ENCODE assay signal across 8 mouse cellular contexts in the genomic region with DNA sequence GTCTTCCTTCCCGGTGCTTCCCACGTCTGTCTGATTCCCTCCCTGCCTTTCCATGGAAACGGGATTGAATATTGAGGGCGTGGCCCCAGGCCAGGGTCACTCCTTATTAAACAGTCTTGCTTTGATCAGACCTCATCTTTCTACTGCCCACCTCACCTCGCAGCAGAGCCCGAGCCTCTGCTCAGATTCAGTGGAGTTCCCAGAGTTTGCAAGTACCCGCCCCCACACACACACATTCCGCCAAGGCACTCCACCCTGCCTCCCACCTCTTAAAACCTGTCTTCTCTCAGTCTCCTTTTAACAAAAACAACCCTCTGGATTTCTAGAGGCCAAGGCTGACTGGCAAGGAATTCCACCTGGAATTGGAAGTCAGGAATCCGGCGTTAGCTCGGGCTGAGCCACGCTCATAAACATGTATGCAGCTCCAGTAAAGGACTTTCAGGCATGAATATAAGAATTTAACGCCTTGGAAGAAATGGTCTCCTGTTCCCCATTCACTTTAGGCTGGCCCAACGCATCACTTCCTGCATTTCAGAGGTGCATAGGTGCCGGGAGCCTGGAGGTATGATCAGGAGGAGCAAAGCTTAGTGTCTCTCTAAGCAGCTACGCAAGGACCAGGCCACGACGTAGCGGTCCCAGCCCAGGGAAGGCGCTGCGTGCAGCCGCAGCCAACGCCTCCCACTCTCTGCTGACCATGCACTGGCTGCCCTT. TPM values are rescaled to one million over a fixed set of nuclear protein-coding genes. Genes with fewer than 3 reads are reported as not detected.
DNase-seq lines count a peak whose midpoint lies in the region; ATAC-seq and TF ChIP-seq lines count a peak whose summit lies in the region.

No protein-coding gene starts in this region.

- H3K4me3 ChIP-seq in lung, embryonic 14.5 days (ENCODE audit: low read depth, low read length), result peak overlapping the region; percentile 41
- H3K4me3 ChIP-seq in embryonic facial prominence, embryonic 12.5 days, result peak overlapping the region; percentile 42
- H3K4me3 ChIP-seq in hindbrain, embryonic 12.5 days, result peak overlapping the region; percentile 35
- peak overlapping the region; percentile 40 for H3K4me3 ChIP-seq in midbrain, embryonic 14.5 days (replicated peaks; ENCODE audit: low read depth, low read length)

- H3K4me1 ChIP-seq in lung, embryonic 14.5 days (ENCODE audit: insufficient read depth), result peaks cover 15% of the 10 kb centered on the region
- H3K4me1 ChIP-seq in embryonic facial prominence, embryonic 12.5 days, result peaks cover 28% of the 10 kb centered on the region
- H3K4me1 ChIP-seq in hindbrain, embryonic 12.5 days, result peaks cover 63% of the 10 kb centered on the region
- peaks cover 41% of the 10 kb centered on the region for H3K4me1 ChIP-seq in midbrain, embryonic 14.5 days (ENCODE audit: control insufficient read depth, insufficient read depth, low read length)

- H3K27me3 ChIP-seq in lung, embryonic 14.5 days (ENCODE audit: insufficient read depth, low read length), result peaks cover 71% of the 10 kb centered on the region
- H3K27me3 ChIP-seq in embryonic facial prominence, embryonic 12.5 days, result peaks cover 78% of the 10 kb centered on the region
- peaks cover 76% of the 10 kb centered on the region for H3K27me3 ChIP-seq in hindbrain, embryonic 12.5 days
- peaks cover 49% of the 10 kb centered on the region for H3K27me3 ChIP-seq in midbrain, embryonic 14.5 days (ENCODE audit: control insufficient read depth, insufficient read depth, low read length)

- no peak overlapping the region for H3K9ac ChIP-seq in lung, embryonic 14.5 days
- H3K9ac ChIP-seq in embryonic facial prominence, embryonic 12.5 days, result no peak overlapping the region
- H3K9ac ChIP-seq in hindbrain, embryonic 12.5 days, result no peak overlapping the region
- H3K9ac ChIP-seq in midbrain, embryonic 14.5 days (replicated peaks; ENCODE audit: low read length), result peak overlapping the region; percentile 51; the same call in 1 of the 2 replicates

- ATAC-seq in lung, embryonic 14.5 days (ENCODE audit: insufficient read depth), result 0 out of 2 replicates have a peak, but pooled peaks have one; percentile 7
- ATAC-seq in embryonic facial prominence, embryonic 12.5 days (ENCODE audit: insufficient number of reproducible peaks, insufficient read depth, low FRiP score, low TSS enrichment), result no peak
- no peak for ATAC-seq in hindbrain, embryonic 12.5 days (ENCODE audit: low FRiP score)
- ATAC-seq in midbrain, embryonic 14.5 days (ENCODE audit: low FRiP score, low TSS enrichment), result no peak
- ATAC-seq in cerebellum, adult (ENCODE audit: insufficient number of reproducible peaks, low FRiP score, low TSS enrichment), result no peak
- ATAC-seq in activated CD4-positive, CD25-positive, alpha-beta regulatory T cell, adult 4 months, result no peak

- WGBS in lung, embryonic 14.5 days, result 3% methylated on average over 23 of the region's 23 CpGs
- WGBS in embryonic facial prominence, embryonic 12.5 days, result 2% methylated on average over 23 of the region's 23 CpGs
- 2% methylated on average over 23 of the region's 23 CpGs for WGBS in hindbrain, embryonic 12.5 days
- WGBS in midbrain, embryonic 14.5 days, result 2% methylated on average over 23 of the region's 23 CpGs

- TF ChIP-seq CTCF in lung, embryonic 14.5 days (IDR thresholded peaks at IDR 0.05; ENCODE audit: low read depth), result no peak

- no peak overlapping the region for H3K27ac ChIP-seq in lung, embryonic 14.5 days (ENCODE audit: low read depth)
- H3K27ac ChIP-seq in embryonic facial prominence, embryonic 12.5 days, result no peak overlapping the region
- H3K27ac ChIP-seq in hindbrain, embryonic 12.5 days, result 0 out of 2 replicates have a peak overlapping the region, but pooled peaks have one; percentile 77
- H3K27ac ChIP-seq in midbrain, embryonic 14.5 days (replicated peaks; ENCODE audit: low read depth, low read length), result peak overlapping the region; percentile 85

- no peaks in the 10 kb centered on the region for H3K36me3 ChIP-seq in lung, embryonic 14.5 days (ENCODE audit: insufficient read depth)
- H3K36me3 ChIP-seq in embryonic facial prominence, embryonic 12.5 days, result no peaks in the 10 kb centered on the region
- no peaks in the 10 kb centered on the region for H3K36me3 ChIP-seq in hindbrain, embryonic 12.5 days
- H3K36me3 ChIP-seq in midbrain, embryonic 14.5 days (ENCODE audit: control insufficient read depth, insufficient read depth, low read length), result no peaks in the 10 kb centered on the region

- H3K4me2 ChIP-seq in lung, embryonic 14.5 days, result peak overlapping the region; percentile 93
- peak overlapping the region; percentile 82 for H3K4me2 ChIP-seq in embryonic facial prominence, embryonic 12.5 days (replicated peaks)
- H3K4me2 ChIP-seq in hindbrain, embryonic 12.5 days (replicated peaks), result peak overlapping the region; percentile 82
- H3K4me2 ChIP-seq in midbrain, embryonic 14.5 days (ENCODE audit: low read length), result peak overlapping the region; percentile 87

- no peak for DNase-seq in lung, embryonic 14.5 days
- DNase-seq in lung, postnatal 14 days, result no peak
- DNase-seq in midbrain, embryonic 14.5 days, result no peak
- no peak for DNase-seq in kidney, adult 9 months

- no peaks in the 10 kb centered on the region for H3K9me3 ChIP-seq in lung, embryonic 14.5 days (ENCODE audit: low read depth, low read length)
- no peaks in the 10 kb centered on the region for H3K9me3 ChIP-seq in embryonic facial prominence, embryonic 12.5 days
- H3K9me3 ChIP-seq in hindbrain, embryonic 12.5 days (replicated peaks), result no peaks in the 10 kb centered on the region
- H3K9me3 ChIP-seq in midbrain, embryonic 14.5 days (ENCODE audit: control insufficient read depth, low read length), result no peaks in the 10 kb centered on the region

RNA-seq across cellular contexts. Expression of gene Rpp25, which starts 0.8 kb away (rescaled TPM):
- polyA plus RNA-seq in lung, embryonic 14.5 days (2014; fragmentation: Nextera tagmentation; extraction: Ambion mirVana), result 2.3 and 2.4 TPM in 2 replicates
- 0.89 and 1.6 TPM in 2 replicates for polyA plus RNA-seq in embryonic facial prominence, embryonic 12.5 days (2016; fragmentation: Nextera tagmentation; extraction: Ambion mirVana)
- 7.3 and 7.6 TPM in 2 replicates for polyA plus RNA-seq in hindbrain, embryonic 12.5 days (2016; fragmentation: Nextera tagmentation; extraction: Ambion mirVana)
- polyA plus RNA-seq in midbrain, embryonic 14.5 days (2014; fragmentation: Nextera tagmentation; extraction: Ambion mirVana), result 28.1 and 30.7 TPM in 2 replicates
- polyA plus RNA-seq in activated CD4-positive, CD25-positive, alpha-beta regulatory T cell, adult 4 months (2017; shearing (Covaris generic)), result not detected

RNA-seq across cellular contexts. Expression of gene Cox5a, which starts 18.0 kb away (rescaled TPM):
- 527 and 554 TPM in 2 replicates for polyA plus RNA-seq in lung, embryonic 14.5 days (2014; fragmentation: Nextera tagmentation; extraction: Ambion mirVana)
- polyA plus RNA-seq in embryonic facial prominence, embryonic 12.5 days (2016; fragmentation: Nextera tagmentation; extraction: Ambion mirVana), result 531 and 547 TPM in 2 replicates
- polyA plus RNA-seq in hindbrain, embryonic 12.5 days (2016; fragmentation: Nextera tagmentation; extraction: Ambion mirVana), result 655 and 680 TPM in 2 replicates
- polyA plus RNA-seq in midbrain, embryonic 14.5 days (2014; fragmentation: Nextera tagmentation; extraction: Ambion mirVana), result 832 and 924 TPM in 2 replicates
- 100 to 1,000 TPM; 315 to 368 TPM for polyA plus RNA-seq in activated CD4-positive, CD25-positive, alpha-beta regulatory T cell, adult 4 months (2017; shearing (Covaris generic))

RNA-seq across cellular contexts. Expression of gene Fam219b, which starts 34.3 kb away (rescaled TPM):
- 20.2 and 22.4 TPM in 2 replicates for polyA plus RNA-seq in lung, embryonic 14.5 days (2014; fragmentation: Nextera tagmentation; extraction: Ambion mirVana)
- 23.1 and 24.0 TPM in 2 replicates for polyA plus RNA-seq in embryonic facial prominence, embryonic 12.5 days (2016; fragmentation: Nextera tagmentation; extraction: Ambion mirVana)
- polyA plus RNA-seq in hindbrain, embryonic 12.5 days (2016; fragmentation: Nextera tagmentation; extraction: Ambion mirVana), result 20.0 and 21.0 TPM in 2 replicates
- 23.8 and 24.1 TPM in 2 replicates for polyA plus RNA-seq in midbrain, embryonic 14.5 days (2014; fragmentation: Nextera tagmentation; extraction: Ambion mirVana)
- 10 to 100 TPM; 21.7 to 33.7 TPM for polyA plus RNA-seq in activated CD4-positive, CD25-positive, alpha-beta regulatory T cell, adult 4 months (2017; shearing (Covaris generic))

RNA-seq across cellular contexts. Expression of gene Scamp5, which starts 35.2 kb away (rescaled TPM):
- 4.4 and 4.9 TPM in 2 replicates for polyA plus RNA-seq in lung, embryonic 14.5 days (2014; fragmentation: Nextera tagmentation; extraction: Ambion mirVana)
- polyA plus RNA-seq in embryonic facial prominence, embryonic 12.5 days (2016; fragmentation: Nextera tagmentation; extraction: Ambion mirVana), result 15.6 and 16.1 TPM in 2 replicates
- 47.5 and 49.9 TPM in 2 replicates for polyA plus RNA-seq in hindbrain, embryonic 12.5 days (2016; fragmentation: Nextera tagmentation; extraction: Ambion mirVana)
- 98.9 and 109 TPM in 2 replicates for polyA plus RNA-seq in midbrain, embryonic 14.5 days (2014; fragmentation: Nextera tagmentation; extraction: Ambion mirVana)
- polyA plus RNA-seq in activated CD4-positive, CD25-positive, alpha-beta regulatory T cell, adult 4 months (2017; shearing (Covaris generic)), result under 1 TPM in 1 of 2 experiments, not detected in 1; 0.50 TPM

RNA-seq across cellular contexts. Expression of gene Mpi, which starts 49.5 kb away (rescaled TPM):
- 35.1 and 38.1 TPM in 2 replicates for polyA plus RNA-seq in lung, embryonic 14.5 days (2014; fragmentation: Nextera tagmentation; extraction: Ambion mirVana)
- 55.5 and 57.8 TPM in 2 replicates for polyA plus RNA-seq in embryonic facial prominence, embryonic 12.5 days (2016; fragmentation: Nextera tagmentation; extraction: Ambion mirVana)
- 59.2 and 61.4 TPM in 2 replicates for polyA plus RNA-seq in hindbrain, embryonic 12.5 days (2016; fragmentation: Nextera tagmentation; extraction: Ambion mirVana)
- 53.5 and 56.5 TPM in 2 replicates for polyA plus RNA-seq in midbrain, embryonic 14.5 days (2014; fragmentation: Nextera tagmentation; extraction: Ambion mirVana)
- polyA plus RNA-seq in activated CD4-positive, CD25-positive, alpha-beta regulatory T cell, adult 4 months (2017; shearing (Covaris generic)), result 10 to 100 TPM in 1 of 2 experiments, 1 to 10 TPM in 1; 7.8 to 14.8 TPM

Comparison
In these comparisons a context has a peak if more than half of its experiments do, and no peak if none do; other contexts are left out.
1. H3K27ac ChIP-seq: peak in hindbrain, embryonic 12.5 days (single experiment) and midbrain, embryonic 14.5 days (single experiment); none in lung, embryonic 14.5 days (single experiment) and embryonic facial prominence, embryonic 12.5 days (single experiment).
2. Peak in every context shown above with its lines, with median percentiles within 50 percentile points of each other: H3K4me2 ChIP-seq and H3K4me3 ChIP-seq.